Mouse (Mus musculus) heart, adult 18-20 months (tissue): ENCODE data around the gene Idi1. TPM values are rescaled to one million over a fixed set of nuclear protein-coding genes. Genes with fewer than 3 reads are reported as not detected.
"Not testable (repeated sequence)": the region's sequence is repeated elsewhere in the genome, so short reads cannot be mapped to it uniquely, and the experiment has no call there.

Experiments
- DNase-seq, 2 experiments: peaks; one replicate each; pipeline ENCODE4 v3.0.0; 2021 to 2022; ENCODE audit warnings: mixed read lengths in 1 of 2
- long read RNA-seq, 2 experiments: library from polyadenylated mRNA; stranded (forward); transcript quantifications; one replicate each; pipeline ENCODE4 v2.0.0; 2021
- total RNA-seq, 2 experiments: library from RNA; stranded (reverse); gene quantifications; 2 replicates each; pipeline ENCODE4 v1.2.3; 2021

Idi1 gene
- total RNA-seq = 1 to 10 TPM; 4.8 to 5.8 TPM
- long read RNA-seq, experiment 1, transcript Idi1-201 (5 exons, 3,027 nt) = major isoform, 16 of 16 reads
- long read RNA-seq, experiment 1, partial matches to known transcripts = 0 of 16 reads
- long read RNA-seq, experiment 1, other reads (novel, unspliced or antisense) = 0 of 16 reads
- long read RNA-seq, experiment 2, partial matches to known transcripts = 0 of 4 reads
- long read RNA-seq, experiment 2, other reads (novel, unspliced or antisense) = 0 of 4 reads

GRCm38 (mm10) chr13:8885445-8886184 is at the start of gene Idi1:
TSS of gene Idi1 (plus strand) at chr13:8885501.
- DNase-seq = peak; percentile 97

GRCm38 (mm10) chr13:8838394-8838793 is 46.9 kb upstream of the Idi1 start:
- DNase-seq = no peak

- peak; percentile 30 to 42 for DNase-seq
Observed at GRCm38 (mm10) chr13:8839111-8839510, 46.2 kb upstream of the Idi1 start.

- DNase-seq = peak; percentile 54 to 81
Observed at GRCm38 (mm10) chr13:8839937-8840336, 45.4 kb upstream of the Idi1 start.

GRCm38 (mm10) chr13:8840941-8841340 is 44.4 kb upstream of the Idi1 start:
- no peak for DNase-seq

- DNase-seq = not testable (repeated sequence)
Observed at GRCm38 (mm10) chr13:8841846-8842245, 43.5 kb upstream of the Idi1 start.

- no peak for DNase-seq
Observed at GRCm38 (mm10) chr13:8842273-8842672, 43.0 kb upstream of the Idi1 start.

- DNase-seq = peak; percentile 42 to 44
Observed at GRCm38 (mm10) chr13:8847702-8848101, 37.6 kb upstream of the Idi1 start.

GRCm38 (mm10) chr13:8849311-8849710 is 36.0 kb upstream of the Idi1 start:
- no peak for DNase-seq

GRCm38 (mm10) chr13:8853424-8853823 is 31.9 kb upstream of the Idi1 start:
- DNase-seq = no peak

GRCm38 (mm10) chr13:8854769-8855168 is 30.5 kb upstream of the Idi1 start:
- DNase-seq = no peak

- DNase-seq = peak; percentile 14 to 29
Observed at GRCm38 (mm10) chr13:8858453-8858852, 26.8 kb upstream of the Idi1 start.

- DNase-seq = no peak
Observed at GRCm38 (mm10) chr13:8860861-8861260, 24.4 kb upstream of the Idi1 start.

- DNase-seq = no peak
Observed at GRCm38 (mm10) chr13:8864990-8865389, 20.3 kb upstream of the Idi1 start.

- peak; percentile 54 to 67 for DNase-seq
Observed at GRCm38 (mm10) chr13:8866612-8867011, 18.7 kb upstream of the Idi1 start.

- no peak for DNase-seq
Observed at GRCm38 (mm10) chr13:8869578-8870157, 15.6 kb upstream of the Idi1 start.

GRCm38 (mm10) chr13:8870160-8870509 is 15.2 kb upstream of the Idi1 start:
- DNase-seq = peak in 1 of 2 experiments; percentile 20

GRCm38 (mm10) chr13:8870510-8871313 is 14.6 kb upstream of the Idi1 start:
- peak; percentile 94 to 95 for DNase-seq

GRCm38 (mm10) chr13:8871314-8871962 is 13.9 kb upstream of the Idi1 start, which contains the start of gene Wdr37:
TSS of gene Wdr37 (minus strand) at chr13:8871909.
- peak in 1 of 2 experiments; percentile 36 for DNase-seq

GRCm38 (mm10) chr13:8873776-8874175 is 11.5 kb upstream of the Idi1 start:
- DNase-seq = no peak

- no peak for DNase-seq
Observed at GRCm38 (mm10) chr13:8881611-8882010, 3.7 kb upstream of the Idi1 start.

GRCm38 (mm10) chr13:8883870-8884269 is 1.4 kb upstream of the Idi1 start:
- DNase-seq = not testable (repeated sequence)
